Mouse (Mus musculus) CH12.LX (cell line): ENCODE results near the gene Sirt3. TPM values are rescaled to one million over a fixed set of nuclear protein-coding genes. Genes with fewer than 3 reads are reported as not detected.

Experiments
- DNase-seq: peaks from one replicate; pipeline ENCODE4 v3.0.0-alpha.2; 2013; ENCODE audit errors: extremely low read depth
- H3K27ac ChIP-seq: 2 replicates; pipeline ENCODE4 v1.5.1; 2012; ENCODE audit warnings: low read depth, mild to moderate bottlenecking, control low read depth, moderate library complexity; ENCODE audit not compliant: insufficient read depth
- H3K27me3 ChIP-seq: replicated peaks from 2 replicates; pipeline ENCODE3; 2012; ENCODE audit warnings: inconsistent platforms
- H3K36me3 ChIP-seq, 2 experiments: replicated peaks in 1 of 2; 2 replicates each; pipeline versions ENCODE3 to v1.6.1; 2012; ENCODE audit warnings: inconsistent platforms in 1 of 2, low read length in 1 of 2, mild to moderate bottlenecking in 1 of 2, mixed read lengths in 1 of 2, moderate library complexity in 1 of 2; ENCODE audit not compliant: control insufficient read depth in 1 of 2, insufficient read depth in 1 of 2
- H3K4me1 ChIP-seq, 2 experiments: 2 replicates each; pipeline ENCODE4 v1.6.1; 2012; ENCODE audit warnings: inconsistent platforms in 1 of 2, moderate library complexity in 1 of 2; ENCODE audit not compliant: insufficient read depth in 2 of 2, control insufficient read depth in 1 of 2
- H3K4me2 ChIP-seq: 2 replicates; pipeline ENCODE4 v1.6.1; 2012; ENCODE audit warnings: low read depth, mild to moderate bottlenecking, control low read depth; ENCODE audit not compliant: poor library complexity, insufficient read depth, severe bottlenecking
- H3K4me3 ChIP-seq, 3 experiments: fragments of 150-350 bp in 1 of 3; sonication (generic) in 1 of 3; replicated peaks in 1 of 3; 2 replicates each; pipeline versions ENCODE3 to v1.5.1; 2011 to 2012; ENCODE audit warnings: low read depth in 2 of 3, low read length in 2 of 3, mild to moderate bottlenecking in 2 of 3, moderate library complexity in 2 of 3, control low read depth in 1 of 3, improper control_type of control experiment in 1 of 3, inconsistent platforms in 1 of 3, mixed read lengths in 1 of 3; ENCODE audit not compliant: poor library complexity in 1 of 3
- H3K79me2 ChIP-seq: replicated peaks from 2 replicates; pipeline ENCODE4 v1.6.1; 2012; ENCODE audit warnings: mild to moderate bottlenecking, moderate library complexity; ENCODE audit not compliant: control insufficient read depth, poor library complexity, insufficient read depth, severe bottlenecking; ENCODE audit errors: extremely low read depth
- H3K9ac ChIP-seq: 2 replicates; pipeline ENCODE4 v1.6.1; 2012; ENCODE audit warnings: low read depth, mild to moderate bottlenecking, control low read depth, moderate library complexity; ENCODE audit not compliant: insufficient read depth
- H3K9me3 ChIP-seq: replicated peaks from 2 replicates; pipeline ENCODE3; 2012; ENCODE audit warnings: low read length, inconsistent platforms, mixed read lengths
- BHLHE40 ChIP-seq: IDR thresholded peaks from 2 replicates; pipeline ENCODE4 v1.6.1; 2011; ENCODE audit warnings: mild to moderate bottlenecking, low read depth, low read length, improper control_type of control experiment
- CHD1 ChIP-seq: IDR thresholded peaks from 2 replicates; pipeline ENCODE4 v1.6.1; 2012; ENCODE audit warnings: low read depth, low read length, improper control_type of control experiment, inconsistent platforms
- CHD2 ChIP-seq: IDR thresholded peaks from 2 replicates; pipeline ENCODE4 v1.6.1; 2011; ENCODE audit warnings: low read length, improper control_type of control experiment
- CTCF ChIP-seq, 2 experiments: IDR thresholded peaks in 1 of 2; conservative IDR thresholded peaks in 1 of 2; 2 replicates each; pipeline ENCODE4 v1.5.1; 2011 to 2012; ENCODE audit warnings: low read depth in 2 of 2, low read length in 2 of 2, improper control_type of control experiment in 1 of 2, inconsistent platforms in 1 of 2, mild to moderate bottlenecking in 1 of 2, moderate library complexity in 1 of 2
- E2F4 ChIP-seq: IDR thresholded peaks from 2 replicates; pipeline ENCODE4 v1.6.1; 2011; ENCODE audit warnings: low read depth, low read length, improper control_type of control experiment; ENCODE audit not compliant: insufficient replicate concordance
- ETS1 ChIP-seq: conservative IDR thresholded peaks from 2 replicates; pipeline ENCODE4 v1.6.1; 2012; ENCODE audit warnings: low read depth, mild to moderate bottlenecking, inconsistent platforms, low read length, improper control_type of control experiment, moderate library complexity
- IRF4 ChIP-seq: IDR thresholded peaks from 2 replicates; pipeline ENCODE4 v1.6.1; 2014; ENCODE audit warnings: low read depth, mild to moderate bottlenecking, inconsistent platforms, low read length, improper control_type of control experiment
- JUN ChIP-seq: IDR thresholded peaks from 2 replicates; pipeline ENCODE4 v1.6.1; 2011; ENCODE audit warnings: low read depth, mild to moderate bottlenecking, low read length, improper control_type of control experiment, moderate library complexity; ENCODE audit not compliant: insufficient read depth
- MAZ ChIP-seq: IDR thresholded peaks from 2 replicates; pipeline ENCODE4 v1.6.1; 2012; ENCODE audit warnings: low read depth, mild to moderate bottlenecking, inconsistent platforms, low read length, improper control_type of control experiment, moderate library complexity
- MXI1 ChIP-seq: IDR thresholded peaks from 2 replicates; pipeline ENCODE4 v1.6.1; 2011; ENCODE audit warnings: mild to moderate bottlenecking, low read depth, low read length, improper control_type of control experiment
- MYC ChIP-seq: IDR thresholded peaks from 2 replicates; pipeline ENCODE4 v1.6.1; 2011; ENCODE audit warnings: low read depth, mild to moderate bottlenecking, improper control_type of control experiment, low read length
- PAX5 ChIP-seq: IDR thresholded peaks from 2 replicates; pipeline ENCODE4 v1.6.1; 2012; ENCODE audit warnings: low read length, inconsistent platforms, mixed read lengths
- POLR2A ChIP-seq: IDR thresholded peaks from 2 replicates; pipeline ENCODE4 v1.6.1; 2011; ENCODE audit warnings: low read depth, mild to moderate bottlenecking, improper control_type of control experiment, low read length
- POLR2AphosphoS2 ChIP-seq: IDR thresholded peaks from 2 replicates; pipeline ENCODE4 v1.6.1; 2011; ENCODE audit warnings: low read depth, low read length, improper control_type of control experiment
- RAD21 ChIP-seq: IDR thresholded peaks from 2 replicates; pipeline ENCODE4 v1.6.1; 2011; ENCODE audit warnings: low read depth, mild to moderate bottlenecking, low read length, improper control_type of control experiment, moderate library complexity
- RCOR1 ChIP-seq: conservative IDR thresholded peaks from 2 replicates; pipeline ENCODE4 v1.6.1; 2012; ENCODE audit warnings: low read depth, mild to moderate bottlenecking, inconsistent platforms, low read length, improper control_type of control experiment
- SMC3 ChIP-seq: IDR thresholded peaks from 2 replicates; pipeline ENCODE4 v1.6.1; 2011; ENCODE audit warnings: low read depth, low read length, improper control_type of control experiment
- TBP ChIP-seq: conservative IDR thresholded peaks from 2 replicates; pipeline ENCODE4 v1.6.1; 2011; ENCODE audit warnings: low read depth, low read length, improper control_type of control experiment
- TCF12 ChIP-seq: IDR thresholded peaks from 2 replicates; pipeline ENCODE4 v1.6.1; 2014; ENCODE audit warnings: low read depth, mild to moderate bottlenecking, inconsistent platforms, low read length, improper control_type of control experiment
- UBTF ChIP-seq: IDR thresholded peaks from 2 replicates; pipeline ENCODE4 v1.6.1; 2012; ENCODE audit warnings: low read depth, mild to moderate bottlenecking, inconsistent platforms, low read length, improper control_type of control experiment, moderate library complexity
- USF2 ChIP-seq: conservative IDR thresholded peaks from 2 replicates; pipeline ENCODE4 v1.6.1; 2011; ENCODE audit warnings: low read depth, low read length, improper control_type of control experiment
- ZC3H11A ChIP-seq: IDR thresholded peaks from 2 replicates; pipeline ENCODE4 v1.6.1; 2012; ENCODE audit warnings: low read depth, mild to moderate bottlenecking, inconsistent platforms, low read length, improper control_type of control experiment
- ZMIZ1 ChIP-seq: IDR thresholded peaks from 2 replicates; pipeline ENCODE4 v1.6.1; 2012; ENCODE audit warnings: low read depth, mild to moderate bottlenecking, inconsistent platforms, low read length, improper control_type of control experiment
- dilution Hi-C: fragments of 300-500 bp; cut with MboI; formaldehyde crosslinking; loops from 2 replicates; pipeline ENCODE4 v1.14.3; 2020; ENCODE audit warnings: low sequenced_read_pairs; ENCODE audit not compliant: extremely low pct_unique_long_range_greater_than_20kb, extremely low pct_ligation_motif_present
- in situ Hi-C: fragments of 300-500 bp; cut with MboI; formaldehyde crosslinking; loops from 3 replicates; pipeline ENCODE4 v1.14.3; 2019; ENCODE audit warnings: low sequenced_read_pairs, low pct_ligation_motif_present, low pct_unique_long_range_greater_than_20kb, mixed read lengths
- polyA plus RNA-seq: library from polyadenylated mRNA; unstranded; fragments of >175 nt; gene quantifications from 2 replicates; pipeline ENCODE4 v1.2.1, GENCODE M21; 2012; ENCODE audit warnings: low read depth; ENCODE audit not compliant: insufficient read length
- total RNA-seq, 2 experiments: library from RNA; depleted of rRNA; stranded (reverse); fragments of 300-350 nt in 1 of 2; fragments of >200 nt in 1 of 2; gene quantifications; 2 replicates each; pipeline ENCODE4 v1.2.3; 2012 to 2014

Gene Sirt3
- total and polyA plus RNA-seq, 3 experiments: 12.6 to 23.7 (median 16.6) TPM

DNA sequence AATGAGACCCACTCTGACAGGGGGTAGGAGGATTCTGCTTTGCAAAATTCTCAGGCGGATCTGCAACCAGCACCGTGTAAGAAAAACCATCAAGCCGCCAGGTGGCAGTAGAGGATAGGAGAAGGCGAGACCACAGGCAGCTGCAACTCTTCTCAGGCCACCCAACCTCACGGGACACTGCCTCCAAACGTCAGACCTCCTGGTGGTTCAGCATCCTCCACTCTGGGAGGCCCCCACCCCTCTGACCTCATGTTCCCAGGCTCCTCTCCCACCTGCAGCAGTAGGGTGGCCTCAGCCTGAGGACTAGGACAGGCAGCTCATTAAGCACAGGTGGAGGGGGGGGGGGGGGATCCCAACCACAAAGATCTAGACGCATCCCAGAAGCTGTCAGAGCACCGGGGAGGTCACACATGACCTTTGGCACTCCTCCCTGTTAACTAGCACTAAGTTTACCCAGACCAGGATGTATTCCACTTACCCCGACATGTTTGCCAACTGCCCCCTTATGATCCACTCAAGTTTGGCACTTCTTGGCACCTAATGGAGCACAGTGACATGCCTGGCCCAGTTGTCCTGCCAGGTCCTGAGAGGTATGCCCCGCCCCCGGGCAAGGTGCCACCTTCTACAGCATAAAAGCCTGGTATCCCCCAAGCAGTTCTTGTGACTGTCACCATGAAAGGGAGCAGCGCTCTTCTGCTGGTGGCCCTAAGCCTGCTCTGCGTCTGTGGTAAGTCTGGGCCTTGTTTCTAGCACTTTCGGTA lies 37.0 kb downstream of the Sirt3 start, which contains the start of gene Scgb1c1:
TSS of gene Scgb1c1 (plus strand) at position 643 of the 761 bp plus-strand sequence.
- H3K4me2 ChIP-seq: no peak within 1 kb of the TSS; the same call in 1 of the 2 replicates
- dilution Hi-C loops (no loop called here), in situ Hi-C loops (loop anchor here (5.0 to 25.0 kb wide), 4 partner anchors 57 to 758 kb away; partner anchors contain the start of genes Caly, Cox8b, Prap1 and Rnh1)
- no peak within 1 kb of the TSS for H3K9ac ChIP-seq
- DNase-seq: peak; percentile 90
- no peaks in the 10 kb centered on the region for H3K9me3 ChIP-seq
- TF ChIP-seq BHLHE40 (peak; percentile 78), UBTF (no peak), CTCF (conservative IDR thresholded peaks at IDR 0.05 in 1 of 2, IDR thresholded peaks at IDR 0.05 in 1 of 2; ENCODE audit: low read depth in 2 of 2, low read length in 2 of 2) (peak; percentile 55 to 96), RAD21 (peak; percentile 96), USF2 (no peak), ZC3H11A (peak; percentile 90), MYC (0 out of 2 replicates have a peak, but pooled peaks have one; percentile 33), PAX5 (no peak), SMC3 (peak; percentile 99), MAZ (0 out of 2 replicates have a peak, but pooled peaks have one; percentile 28)
- H3K4me1 ChIP-seq: peaks cover 0 to 5% of the 10 kb centered on the region in 2 experiments; a peak in 2 of 4 replicates
- no peaks in the 10 kb centered on the region for H3K79me2 ChIP-seq
- no peaks in the 10 kb centered on the region for H3K36me3 ChIP-seq
- peaks cover 64% of the 10 kb centered on the region for H3K27me3 ChIP-seq
- H3K27ac ChIP-seq: no peak within 1 kb of the TSS
- no peak within 1 kb of the TSS for H3K4me3 ChIP-seq

DNA sequence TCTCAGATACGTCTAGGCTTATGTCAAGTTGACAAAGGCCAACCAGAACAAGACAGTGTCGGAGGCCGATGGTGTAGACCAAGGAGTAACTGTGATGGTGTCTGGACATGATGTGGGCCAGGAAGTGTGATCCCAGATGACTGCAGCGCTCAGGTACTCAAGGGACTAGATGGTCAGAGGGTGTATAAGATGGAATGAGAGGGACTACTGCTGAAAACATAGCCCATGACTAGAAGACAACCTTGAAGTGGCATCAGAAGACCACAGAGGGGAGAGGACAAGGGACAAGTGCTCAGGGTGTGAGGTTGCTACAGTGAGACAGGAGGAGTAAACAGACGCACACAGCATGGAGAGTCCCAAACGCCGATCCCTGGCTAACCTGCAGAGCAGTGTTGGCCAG lies 38.3 kb downstream of the Sirt3 start:
- DNase-seq: no peak
- no peak overlapping the region for H3K4me3 ChIP-seq
- dilution Hi-C loops: no loop called here
- H3K9ac ChIP-seq: no peak overlapping the region
- TF ChIP-seq BHLHE40 (no peak), ETS1 (no peak), TCF12 (no peak), CTCF (conservative IDR thresholded peaks at IDR 0.05 in 1 of 2, IDR thresholded peaks at IDR 0.05 in 1 of 2; ENCODE audit: low read depth in 2 of 2, low read length in 2 of 2) (no peak), CHD1 (no peak), RCOR1 (no peak), POLR2A (no peak), USF2 (no peak), MYC (no peak), IRF4 (no peak), MXI1 (no peak), POLR2AphosphoS2 (no peak), CHD2 (no peak), TBP (no peak), E2F4 (no peak), JUN (no peak), ZMIZ1 (no peak)
- TF ChIP-seq, all 38 proteins: peak for 0
- Histone ChIP-seq H3K4me1 (peaks cover 0 to 5% of the 10 kb centered on the region in 2 experiments; a peak in 2 of 4 replicates), H3K4me2 (no peak overlapping the region), H3K9me3 (no peaks in the 10 kb centered on the region), H3K36me3 (no peaks in the 10 kb centered on the region), H3K27me3 (peaks cover 77% of the 10 kb centered on the region), H3K79me2 (no peaks in the 10 kb centered on the region), H3K27ac (no peak overlapping the region)
- in situ Hi-C loops: loop anchor here (5.0 to 25.0 kb wide), 3 partner anchors 58 to 757 kb away; partner anchors contain the start of genes Caly, Cox8b, Prap1 and Rnh1
